Mouse (Mus musculus) stomach, embryonic 15.5 days (tissue): Measurements from ENCODE around the gene Ptpn9. TPM values are rescaled to one million over a fixed set of nuclear protein-coding genes. Genes with fewer than 3 reads are reported as not detected.
A peak's percentile ranks its signal among the peaks of the same experiment; 100 is the strongest.

Experiments used
- ATAC-seq: fragments of 200-750 bp; cut with Nextera tagmentation; 2 replicates; pipeline ENCODE4 v1.8.0; 2017; ENCODE audit warnings: low read depth, moderate number of reproducible peaks, moderate TSS enrichment; ENCODE audit not compliant: insufficient read depth, low FRiP score
- H3K27ac ChIP-seq: fragments of 300-500 bp; sonication (generic); 2 replicates; pipeline ENCODE4 v1.5.1; 2015; ENCODE audit warnings: mild to moderate bottlenecking, inconsistent platforms
- H3K27me3 ChIP-seq: fragments of 300-500 bp; sonication (generic); replicated peaks from 2 replicates; pipeline ENCODE4 v1.6.1; 2015; ENCODE audit warnings: inconsistent platforms
- H3K36me3 ChIP-seq: fragments of 300-500 bp; sonication (generic); 2 replicates; pipeline ENCODE4 v1.6.1; 2015; ENCODE audit warnings: inconsistent platforms
- H3K4me1 ChIP-seq: fragments of 300-500 bp; sonication (generic); 2 replicates; pipeline ENCODE4 v1.6.1; 2015; ENCODE audit warnings: inconsistent platforms
- H3K4me2 ChIP-seq: fragments of 300-500 bp; sonication (generic); 2 replicates; pipeline ENCODE4 v1.6.1; 2015; ENCODE audit warnings: mild to moderate bottlenecking, inconsistent platforms
- H3K4me3 ChIP-seq: fragments of 300-500 bp; sonication (generic); replicated peaks from 2 replicates; pipeline ENCODE4 v1.5.1; 2015; ENCODE audit warnings: inconsistent platforms
- H3K9ac ChIP-seq: fragments of 300-500 bp; sonication (generic); 2 replicates; pipeline ENCODE4 v1.6.1; 2015; ENCODE audit warnings: inconsistent platforms
- H3K9me3 ChIP-seq: fragments of 300-500 bp; sonication (generic); 2 replicates; pipeline ENCODE4 v1.6.1; 2016; ENCODE audit warnings: inconsistent platforms
- WGBS: fragments of 180-500 bp; shearing (Covaris S2); methylation state at CpG from one replicate; pipeline ENCODE4 v1.1.7; 2015; 5-methylcytosine and 5-hydroxymethylcytosine counted together
- polyA plus RNA-seq: library from polyadenylated mRNA; unstranded; fragments of >200 nt; fragmentation: Nextera tagmentation; extraction: Ambion mirVana; gene quantifications from 2 replicates; pipeline ENCODE4 v1.2.1, GENCODE M21; 2015

The Ptpn9 gene
- polyA plus RNA-seq, 1 experiment from 2014 or later, result 18.3 TPM

DNA sequence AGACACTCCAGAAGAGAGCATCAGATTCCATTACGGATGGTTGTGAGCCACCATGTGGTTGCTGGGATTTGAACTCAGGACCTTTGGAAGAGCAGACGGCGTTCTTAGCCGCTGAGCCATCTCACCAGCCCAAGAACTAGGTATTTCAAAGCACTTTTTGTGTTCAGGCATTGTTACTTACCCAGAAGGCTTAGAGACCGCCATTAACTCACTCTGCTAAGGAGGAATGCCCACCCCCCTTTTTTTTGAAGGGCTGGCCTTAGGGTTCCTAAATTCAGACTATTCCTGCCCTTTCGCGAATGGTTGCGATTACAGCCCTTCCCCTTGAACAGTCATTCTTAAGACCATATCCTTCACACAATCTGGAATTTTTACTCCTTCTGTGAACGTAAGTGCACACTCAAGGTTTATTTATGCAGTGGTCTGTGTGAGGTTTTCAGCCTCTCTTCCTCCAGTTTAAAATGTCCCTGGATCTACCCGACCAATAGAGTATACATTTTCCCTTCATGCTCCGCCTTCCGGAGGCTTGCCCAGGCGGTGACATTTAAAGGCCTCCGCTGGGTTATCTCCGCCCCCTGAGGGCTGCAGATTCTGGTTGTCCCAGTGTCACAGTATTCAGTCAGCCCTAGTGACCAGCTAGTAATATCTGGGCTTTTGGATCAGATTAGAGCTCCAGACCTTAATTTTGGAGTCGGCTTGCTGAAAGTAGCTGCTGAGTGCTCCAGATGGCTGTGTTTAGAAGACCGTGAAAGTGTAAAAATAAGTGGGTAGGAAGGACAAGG lies 80.3 kb downstream of the Ptpn9 start:
- H3K4me2 ChIP-seq, result peak overlapping the region; percentile 86
- no peaks in the 10 kb centered on the region for H3K9me3 ChIP-seq
- H3K27me3 ChIP-seq, result no peaks in the 10 kb centered on the region
- peaks cover 21% of the 10 kb centered on the region; the same call in 1 of the 2 replicates for H3K4me1 ChIP-seq
- no peaks in the 10 kb centered on the region; the same call in 1 of the 2 replicates for H3K36me3 ChIP-seq
- no peak for ATAC-seq
- peak overlapping the region; percentile 94 for H3K4me3 ChIP-seq
- peak overlapping the region; percentile 24; the same call in 1 of the 2 replicates for H3K9ac ChIP-seq
- WGBS, result 2% methylated on average over 17 of the region's 17 CpGs
- peak overlapping the region; percentile 92 for H3K27ac ChIP-seq

DNA sequence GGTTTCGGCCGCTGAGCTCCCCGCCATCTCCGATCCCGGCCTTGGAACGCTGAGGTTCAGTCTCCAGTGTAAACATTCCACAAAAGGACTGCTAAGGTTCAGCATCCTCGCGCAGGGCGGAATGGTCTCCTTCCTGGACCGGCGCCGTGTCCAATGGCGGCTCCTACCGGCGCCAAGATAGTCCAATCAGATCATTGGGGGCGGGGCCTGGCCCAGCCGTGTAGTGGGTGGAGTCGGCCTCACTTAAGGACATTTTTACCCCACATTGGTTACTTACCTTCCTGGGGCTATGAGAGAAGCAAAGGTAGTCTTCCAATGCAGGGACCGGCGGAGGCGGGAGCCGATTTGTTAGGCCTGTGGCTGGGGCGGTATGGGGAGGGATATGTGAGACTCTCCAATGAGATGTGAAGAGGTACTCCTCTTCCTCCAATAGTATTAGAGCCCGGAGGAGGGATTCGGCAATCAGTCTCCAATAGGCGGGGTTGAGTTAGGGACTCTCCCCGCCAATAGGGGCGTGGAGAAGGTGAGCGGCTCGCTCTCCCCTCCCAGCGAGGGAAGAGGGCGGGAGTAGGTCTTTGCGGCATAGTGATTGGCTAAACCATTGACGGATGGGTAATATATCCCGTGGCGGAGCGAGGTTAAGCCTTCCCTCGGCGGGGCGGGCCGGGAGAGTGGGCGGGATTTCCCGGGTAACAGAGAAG lies 81.1 kb downstream of the Ptpn9 start:
- under 1% methylated on average over 43 of the region's 43 CpGs for WGBS
- peak overlapping the region; percentile 99 for H3K27ac ChIP-seq
- H3K4me3 ChIP-seq, result peak overlapping the region; percentile 94
- no peaks in the 10 kb centered on the region for H3K36me3 ChIP-seq
- no peaks in the 10 kb centered on the region for H3K27me3 ChIP-seq
- peak; percentile 85 for ATAC-seq
- H3K4me1 ChIP-seq, result peaks cover 17% of the 10 kb centered on the region; the same call in 1 of the 2 replicates
- H3K4me2 ChIP-seq, result peak overlapping the region; percentile 86
- peak overlapping the region; percentile 24; the same call in 1 of the 2 replicates for H3K9ac ChIP-seq
- no peaks in the 10 kb centered on the region for H3K9me3 ChIP-seq

GRCm38 (mm10) chr9:57076701-57077660 lies 82.3 kb downstream of the Ptpn9 start:
- no peaks in the 10 kb centered on the region for H3K36me3 ChIP-seq
- peak overlapping the region; percentile 94 for H3K4me3 ChIP-seq
- peak; percentile 13 for ATAC-seq
- peaks cover 12% of the 10 kb centered on the region; the same call in 1 of the 2 replicates for H3K4me1 ChIP-seq
- peak overlapping the region; percentile 71 for H3K4me2 ChIP-seq
- H3K27me3 ChIP-seq, result no peaks in the 10 kb centered on the region
- peak overlapping the region; percentile 74 for H3K9ac ChIP-seq
- WGBS, result under 1% methylated on average over 72 of the region's 72 CpGs
- peak overlapping the region; percentile 99 for H3K27ac ChIP-seq
- no peaks in the 10 kb centered on the region for H3K9me3 ChIP-seq

DNA sequence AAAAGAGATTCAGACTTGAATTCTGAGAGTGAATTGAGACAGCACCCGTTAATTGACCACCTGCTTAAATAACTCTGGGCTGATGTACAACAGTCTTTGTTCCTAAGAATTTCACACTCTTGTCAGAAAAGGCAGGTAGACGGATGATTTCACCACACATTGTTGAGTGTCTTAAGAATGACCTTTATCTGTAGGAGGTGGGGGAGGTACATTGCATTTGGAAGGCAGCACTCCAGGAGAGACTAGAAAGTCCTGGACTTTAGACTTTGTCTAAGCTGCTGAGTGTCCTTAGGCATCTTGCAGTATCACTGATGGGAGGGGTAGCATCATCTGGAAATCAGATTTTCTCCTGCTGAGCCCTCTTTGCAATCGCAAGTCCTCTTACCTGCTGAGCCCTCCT lies 87.5 kb downstream of the Ptpn9 start:
- 71% methylated on average over 3 of the region's 3 CpGs for WGBS
- ATAC-seq, result no peak

More for the DNA sequence above, 87.5 kb downstream of the Ptpn9 start:
- Histone ChIP-seq H3K9ac (no peak overlapping the region), H3K4me1 (0 out of 2 replicates have a peak, but pooled peaks cover 2% of the 10 kb centered on the region), H3K27me3 (no peaks in the 10 kb centered on the region), H3K36me3 (peaks cover 12% of the 10 kb centered on the region), H3K9me3 (no peaks in the 10 kb centered on the region), H3K4me2 (no peak overlapping the region), H3K27ac (no peak overlapping the region), H3K4me3 (no peak overlapping the region)

Other genes with a start within 250 kb of the Ptpn9 start
- 2.8 and 3.0 TPM in 2 replicates for gene Lingo1, start 198.5 kb upstream of the Ptpn9 start, polyA plus RNA-seq
- 1.4 and 2.3 TPM in 2 replicates for gene Odf3l1, start 130.2 kb upstream of the Ptpn9 start, polyA plus RNA-seq
- 18.9 and 21.1 TPM in 2 replicates for gene Cspg4, start 129.9 kb upstream of the Ptpn9 start, polyA plus RNA-seq
- gene Snx33, start 66.6 kb upstream of the Ptpn9 start, polyA plus RNA-seq, result 9.3 and 10.7 TPM in 2 replicates
- gene Imp3, start 57.4 kb upstream of the Ptpn9 start, polyA plus RNA-seq, result 79.3 and 86.5 TPM in 2 replicates
- 18.5 and 19.0 TPM in 2 replicates for gene Snupn, start 44.0 kb upstream of the Ptpn9 start, polyA plus RNA-seq
- gene Sin3a, start 77.1 kb downstream of the Ptpn9 start, polyA plus RNA-seq, result 27.1 and 28.4 TPM in 2 replicates
- 63.1 and 71.1 TPM in 2 replicates for gene Man2c1, start 135.8 kb downstream of the Ptpn9 start, polyA plus RNA-seq
- 7.3 and 7.9 TPM in 2 replicates for gene Neil1, start 153.4 kb downstream of the Ptpn9 start, polyA plus RNA-seq
- gene Commd4, start 163.4 kb downstream of the Ptpn9 start, polyA plus RNA-seq, result 87.0 and 90.3 TPM in 2 replicates
- gene Trcg1, start 241.6 kb downstream of the Ptpn9 start, polyA plus RNA-seq, result 0.05 TPM in 1 of 2 replicates, not detected in the other